Mouse (Mus musculus): ENCODE results near the gene Enc1. TPM values are rescaled to one million over a fixed set of nuclear protein-coding genes. Genes with fewer than 3 reads are reported as not detected.

The Enc1 gene
- polyA plus RNA-seq, 1 experiment = 284 TPM

DNA sequence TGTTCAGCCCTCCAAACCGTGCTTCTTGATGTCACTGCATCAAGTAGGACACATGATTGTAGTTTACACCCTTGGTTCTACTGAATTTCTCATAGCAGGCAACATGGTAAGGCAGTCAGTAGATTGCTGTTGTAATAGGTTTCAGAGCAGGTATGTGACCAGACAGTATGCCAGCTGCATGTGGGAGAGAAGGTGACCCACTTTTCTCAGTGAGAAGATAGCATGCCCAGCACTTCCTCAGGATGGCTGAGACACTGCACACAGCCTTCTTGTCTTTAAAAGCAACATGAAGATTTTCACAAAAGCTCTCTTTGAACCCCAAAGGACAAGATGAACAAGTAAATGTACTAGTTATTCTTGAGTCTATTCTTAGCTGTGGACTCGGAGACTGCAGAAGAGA, 29.8 kb downstream of the Enc1 start:
- Histone ChIP-seq H3K4me3 (ENCODE audit: insufficient read depth, low read length) (no peak overlapping the region), H3K27ac (ENCODE audit: insufficient read depth, low read length) (no peak overlapping the region), H3K4me1 (ENCODE audit: control insufficient read depth, insufficient read depth, low read length) (0 out of 2 replicates have a peak, but pooled peaks cover 1% of the 10 kb centered on the region)
- no peak for TF ChIP-seq POLR2A (IDR thresholded peaks at IDR 0.05; ENCODE audit: extremely low read depth, insufficient read depth, low read length)
- TF ChIP-seq CTCF (IDR thresholded peaks at IDR 0.05; ENCODE audit: extremely low read depth, insufficient read depth, low read length) = no peak

DNA sequence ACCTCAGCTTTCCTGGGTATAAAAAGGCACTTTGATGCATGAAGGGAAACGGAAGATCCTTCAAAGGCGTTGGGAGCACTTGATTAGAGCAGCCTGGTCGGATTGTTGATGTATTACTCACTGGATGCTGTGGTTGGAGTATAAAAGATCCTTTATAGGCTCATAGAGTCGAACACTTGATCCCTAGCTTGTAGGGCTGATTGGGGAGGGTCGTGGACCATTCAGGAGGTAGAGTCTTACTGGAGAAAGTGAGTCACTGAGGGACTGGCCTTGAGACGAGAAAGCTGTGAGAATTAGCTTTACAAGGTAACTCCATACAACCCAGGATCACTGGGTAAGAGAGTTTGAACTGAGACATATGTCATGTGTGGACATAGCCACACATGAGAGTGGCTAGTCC, 30.7 kb downstream of the Enc1 start:
- Histone ChIP-seq H3K4me1 (ENCODE audit: control insufficient read depth, insufficient read depth, low read length) (0 out of 2 replicates have a peak, but pooled peaks cover 1% of the 10 kb centered on the region), H3K27ac (ENCODE audit: insufficient read depth, low read length) (no peak overlapping the region), H3K4me3 (ENCODE audit: insufficient read depth, low read length) (no peak overlapping the region)
- TF ChIP-seq CTCF (IDR thresholded peaks at IDR 0.05; ENCODE audit: extremely low read depth, insufficient read depth, low read length) (no peak), POLR2A (IDR thresholded peaks at IDR 0.05; ENCODE audit: extremely low read depth, insufficient read depth, low read length) (no peak)

DNA sequence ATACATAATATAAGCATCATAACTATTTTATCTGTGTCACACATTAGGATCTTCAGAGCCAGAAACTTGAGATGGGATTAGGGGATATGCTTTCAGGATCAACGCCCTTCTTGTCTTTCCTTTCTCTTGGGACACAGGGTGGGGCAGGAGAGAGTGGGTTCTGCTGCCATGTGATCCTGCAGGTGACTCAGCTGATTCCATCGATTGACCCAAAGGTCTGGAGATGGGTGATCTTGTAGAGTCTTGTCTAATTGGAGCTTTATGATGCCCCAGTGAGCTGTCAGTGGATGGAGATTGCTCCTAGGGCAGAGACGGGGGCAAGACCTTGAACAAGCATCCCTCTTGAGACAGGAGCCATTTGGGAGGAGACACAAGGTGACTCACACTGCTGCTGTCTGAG, 33.9 kb downstream of the Enc1 start:
- no peak overlapping the region for H3K27ac ChIP-seq (ENCODE audit: insufficient read depth, low read length)
- H3K4me3 ChIP-seq (ENCODE audit: insufficient read depth, low read length) = no peak overlapping the region
- 0 out of 2 replicates have a peak, but pooled peaks cover 1% of the 10 kb centered on the region for H3K4me1 ChIP-seq (ENCODE audit: control insufficient read depth, insufficient read depth, low read length)
- TF ChIP-seq POLR2A (IDR thresholded peaks at IDR 0.05; ENCODE audit: extremely low read depth, insufficient read depth, low read length) (no peak), CTCF (IDR thresholded peaks at IDR 0.05; ENCODE audit: extremely low read depth, insufficient read depth, low read length) (no peak)

DNA sequence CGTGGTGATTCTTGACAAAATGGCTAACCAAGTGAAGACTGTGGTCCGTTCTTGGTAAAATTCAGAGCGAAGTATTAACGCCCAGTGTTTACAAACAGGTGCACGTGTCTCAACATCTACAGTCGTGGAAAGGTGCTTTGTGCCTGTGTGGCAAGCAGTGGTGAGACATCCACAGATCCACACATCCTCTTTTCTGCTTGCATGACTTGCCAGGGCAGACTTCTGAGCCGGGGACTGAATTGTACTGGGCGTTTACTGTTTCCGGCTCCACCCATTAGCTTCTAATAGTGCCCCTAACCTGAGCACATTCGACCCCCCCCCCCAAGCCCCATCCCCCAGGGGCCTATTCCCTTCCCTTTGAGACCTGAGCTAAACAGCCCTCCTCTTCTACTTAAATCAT, 34.6 kb downstream of the Enc1 start:
- TF ChIP-seq CTCF (IDR thresholded peaks at IDR 0.05; ENCODE audit: extremely low read depth, insufficient read depth, low read length) = no peak
- TF ChIP-seq POLR2A (IDR thresholded peaks at IDR 0.05; ENCODE audit: extremely low read depth, insufficient read depth, low read length) = no peak

DNA sequence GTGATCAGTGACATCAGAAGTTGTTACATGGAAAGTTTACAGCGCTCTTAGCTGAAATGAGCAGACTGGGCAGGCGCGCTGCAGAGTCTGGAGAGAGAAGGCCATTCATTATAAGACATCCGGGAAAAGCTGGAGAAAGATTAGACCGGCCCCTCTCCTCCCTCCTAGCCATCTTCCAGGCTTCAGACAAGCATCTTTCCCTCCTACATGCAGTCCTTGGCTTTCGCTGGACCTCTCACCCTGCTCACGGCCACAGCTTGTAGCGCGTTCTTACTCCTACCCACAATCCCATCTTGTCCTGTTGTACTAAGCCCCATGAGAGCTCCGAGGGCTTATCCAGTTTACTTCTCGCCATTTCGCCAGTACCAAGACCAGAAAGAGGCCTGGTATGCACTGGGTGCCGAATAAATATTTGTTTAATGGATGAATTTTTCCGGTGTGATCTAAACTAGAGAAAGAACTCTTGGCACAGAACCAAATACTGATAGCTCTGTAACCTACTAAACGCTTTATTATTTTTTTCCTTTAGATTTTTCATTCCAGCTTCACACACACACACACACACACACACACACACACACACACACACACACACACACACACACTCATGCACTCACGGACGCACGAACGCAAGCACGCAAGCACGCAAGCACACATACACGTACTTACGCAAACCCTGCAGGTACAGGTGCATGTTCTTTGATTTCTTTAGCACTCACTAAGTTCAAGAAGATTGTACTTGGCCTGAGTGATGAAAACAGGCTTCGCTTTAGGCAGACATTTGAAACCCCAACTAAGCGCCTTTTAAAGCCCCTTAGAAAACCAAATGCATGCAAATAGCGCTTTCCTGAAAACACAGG, 41.4 kb downstream of the Enc1 start:
- H3K4me3 ChIP-seq (ENCODE audit: insufficient read depth, low read length) = peak overlapping the region; percentile 19; the same call in 1 of the 2 replicates
- no peaks in the 10 kb centered on the region for H3K4me1 ChIP-seq (ENCODE audit: control insufficient read depth, insufficient read depth, low read length)
- no peak overlapping the region for H3K27ac ChIP-seq (ENCODE audit: insufficient read depth, low read length)
- TF ChIP-seq POLR2A (IDR thresholded peaks at IDR 0.05; ENCODE audit: extremely low read depth, insufficient read depth, low read length) = no peak
- TF ChIP-seq CTCF (IDR thresholded peaks at IDR 0.05; ENCODE audit: extremely low read depth, insufficient read depth, low read length) = no peak

More for the DNA sequence above, 34.6 kb downstream of the Enc1 start:
- Histone ChIP-seq H3K27ac (ENCODE audit: insufficient read depth, low read length) (no peak overlapping the region), H3K4me3 (ENCODE audit: insufficient read depth, low read length) (no peak overlapping the region), H3K4me1 (ENCODE audit: control insufficient read depth, insufficient read depth, low read length) (0 out of 2 replicates have a peak, but pooled peaks cover 1% of the 10 kb centered on the region)

DNA sequence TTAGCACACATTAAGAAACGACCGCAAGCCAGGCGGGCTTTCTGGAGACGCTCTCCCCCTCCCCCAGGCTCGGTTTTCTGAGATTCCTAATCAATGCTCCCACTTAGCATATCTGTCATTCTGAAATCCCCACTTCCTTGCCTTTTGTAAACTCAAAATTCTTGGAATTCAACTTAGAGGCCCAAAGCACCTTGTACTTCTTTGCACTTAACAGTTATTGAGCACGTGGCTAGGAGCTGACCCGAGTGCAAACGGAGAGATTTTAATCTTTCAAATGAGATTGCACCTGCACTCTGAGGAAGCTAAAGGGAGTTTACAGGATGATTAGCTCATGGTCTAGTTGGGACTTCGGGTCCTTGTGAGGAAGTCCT, 42.0 kb downstream of the Enc1 start:
- no peaks in the 10 kb centered on the region for H3K4me1 ChIP-seq (ENCODE audit: control insufficient read depth, insufficient read depth, low read length)

DNA sequence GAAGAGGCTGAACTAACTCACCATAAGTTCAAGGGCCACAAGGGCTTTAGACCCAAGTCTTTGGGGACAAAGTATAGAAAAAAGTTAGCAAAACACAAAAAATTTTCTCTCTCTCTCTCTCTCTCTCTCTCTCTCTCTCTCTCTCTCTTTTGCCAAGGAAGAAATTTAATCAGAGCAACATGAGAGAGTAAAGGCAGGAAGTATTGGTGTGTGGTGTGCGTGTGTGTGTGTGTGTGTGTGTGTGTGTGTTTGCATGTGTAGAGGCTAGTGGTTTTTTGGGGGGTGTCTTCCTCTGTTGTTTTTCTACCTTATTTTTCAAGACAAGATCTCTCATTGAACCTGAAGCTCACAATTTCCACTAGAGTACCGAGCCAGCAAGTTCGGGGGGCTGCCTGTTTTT, 46.1 kb downstream of the Enc1 start:
- no peak overlapping the region for H3K27ac ChIP-seq (ENCODE audit: insufficient read depth, low read length)
- TF ChIP-seq POLR2A (IDR thresholded peaks at IDR 0.05; ENCODE audit: extremely low read depth, insufficient read depth, low read length) = no peak
- TF ChIP-seq CTCF (IDR thresholded peaks at IDR 0.05; ENCODE audit: extremely low read depth, insufficient read depth, low read length) = no peak
- no peak overlapping the region for H3K4me3 ChIP-seq (ENCODE audit: insufficient read depth, low read length)
- no peaks in the 10 kb centered on the region for H3K4me1 ChIP-seq (ENCODE audit: control insufficient read depth, insufficient read depth, low read length)

More for the DNA sequence above, 42.0 kb downstream of the Enc1 start:
- TF ChIP-seq CTCF (IDR thresholded peaks at IDR 0.05; ENCODE audit: extremely low read depth, insufficient read depth, low read length) = no peak
- no peak for TF ChIP-seq POLR2A (IDR thresholded peaks at IDR 0.05; ENCODE audit: extremely low read depth, insufficient read depth, low read length)
- Histone ChIP-seq H3K27ac (ENCODE audit: insufficient read depth, low read length) (no peak overlapping the region), H3K4me3 (ENCODE audit: insufficient read depth, low read length) (no peak overlapping the region)

DNA sequence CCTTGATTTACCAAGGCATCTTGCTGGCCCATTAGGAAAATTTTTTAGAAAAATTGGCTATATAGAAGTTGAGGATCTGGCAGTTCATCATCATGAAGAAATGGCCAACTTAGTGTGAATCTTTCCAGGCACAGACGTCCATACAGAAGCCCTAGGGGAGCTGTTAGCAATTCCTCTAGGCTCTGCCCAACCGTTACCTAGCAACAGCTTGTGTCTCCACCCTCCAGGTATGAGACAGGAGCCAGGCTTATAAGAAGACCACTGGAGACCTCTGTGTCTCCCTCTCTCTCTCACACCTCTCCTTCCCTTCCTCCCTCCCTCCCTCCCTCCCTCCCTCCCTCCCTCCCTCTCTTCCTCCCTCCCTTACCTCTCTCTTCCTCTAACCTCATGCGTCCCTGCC, 49.8 kb downstream of the Enc1 start:
- TF ChIP-seq CTCF (IDR thresholded peaks at IDR 0.05; ENCODE audit: extremely low read depth, insufficient read depth, low read length) = no peak
- no peak for TF ChIP-seq POLR2A (IDR thresholded peaks at IDR 0.05; ENCODE audit: extremely low read depth, insufficient read depth, low read length)

DNA sequence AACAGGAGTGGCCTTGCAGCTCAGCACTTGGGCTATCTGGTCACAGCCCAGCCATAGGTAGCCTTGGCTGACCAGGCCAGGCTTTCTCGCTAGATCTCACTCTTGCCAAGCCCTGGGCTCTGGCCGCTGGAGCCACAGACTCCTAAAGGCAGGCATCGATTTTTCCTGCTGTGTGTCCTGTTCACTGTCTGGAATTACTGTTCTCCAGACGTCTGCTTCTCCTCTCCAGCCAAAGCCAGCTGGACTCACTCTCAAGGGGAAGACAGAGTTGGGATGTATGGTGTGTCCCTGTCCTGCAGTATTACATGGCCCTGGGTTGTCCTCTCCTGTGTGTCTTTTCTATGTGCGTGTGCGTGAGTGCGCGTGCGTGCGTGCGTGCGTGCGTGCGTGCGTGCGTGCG, 50.4 kb downstream of the Enc1 start:
- no peaks in the 10 kb centered on the region for H3K4me1 ChIP-seq (ENCODE audit: control insufficient read depth, insufficient read depth, low read length)
- TF ChIP-seq CTCF (IDR thresholded peaks at IDR 0.05; ENCODE audit: extremely low read depth, insufficient read depth, low read length) = no peak
- TF ChIP-seq POLR2A (IDR thresholded peaks at IDR 0.05; ENCODE audit: extremely low read depth, insufficient read depth, low read length) = no peak

More for the DNA sequence above, 49.8 kb downstream of the Enc1 start:
- H3K4me3 ChIP-seq (ENCODE audit: insufficient read depth, low read length) = no peak overlapping the region
- H3K27ac ChIP-seq (ENCODE audit: insufficient read depth, low read length) = no peak overlapping the region
- H3K4me1 ChIP-seq (ENCODE audit: control insufficient read depth, insufficient read depth, low read length) = no peaks in the 10 kb centered on the region

DNA sequence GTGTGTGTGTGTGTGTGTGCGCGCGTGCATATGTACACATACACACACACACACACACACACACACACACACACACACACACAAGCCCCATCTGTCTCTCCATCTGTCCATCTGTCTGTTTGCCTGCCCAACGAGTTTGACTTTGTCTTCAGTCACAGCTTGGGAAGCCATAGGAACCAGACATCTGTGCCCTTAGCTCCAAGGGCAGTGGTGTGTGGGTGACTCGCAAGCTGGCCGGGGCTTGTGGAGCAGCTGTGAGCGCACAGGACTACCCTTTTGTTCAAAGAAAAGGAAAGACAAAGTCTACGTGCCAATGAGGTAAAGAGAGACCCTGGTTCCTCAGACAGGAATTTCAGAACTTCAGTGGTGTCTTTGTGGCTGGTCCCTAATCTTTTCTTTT, 51.1 kb downstream of the Enc1 start:
- H3K27ac ChIP-seq (ENCODE audit: insufficient read depth, low read length) = no peak overlapping the region

More for the DNA sequence above, 50.4 kb downstream of the Enc1 start:
- Histone ChIP-seq H3K4me3 (ENCODE audit: insufficient read depth, low read length) (no peak overlapping the region), H3K27ac (ENCODE audit: insufficient read depth, low read length) (no peak overlapping the region)

More for the DNA sequence above, 51.1 kb downstream of the Enc1 start:
- TF ChIP-seq CTCF (IDR thresholded peaks at IDR 0.05; ENCODE audit: extremely low read depth, insufficient read depth, low read length) (no peak), POLR2A (IDR thresholded peaks at IDR 0.05; ENCODE audit: extremely low read depth, insufficient read depth, low read length) (no peak)
- no peaks in the 10 kb centered on the region for H3K4me1 ChIP-seq (ENCODE audit: control insufficient read depth, insufficient read depth, low read length)
- no peak overlapping the region for H3K4me3 ChIP-seq (ENCODE audit: insufficient read depth, low read length)

All from cortical plate, adult 2 months (tissue).